Mouse (Mus musculus) testis, adult 2 months (tissue): Measurements from ENCODE around the gene Eno1. TPM values are rescaled to one million over a fixed set of nuclear protein-coding genes. Genes with fewer than 3 reads are reported as not detected.

Experiments
- H3K27ac ChIP-seq: fragments of 200-500 bp; 2 replicates; pipeline ENCODE4 v1.5.1; 2012; ENCODE audit warnings: low read depth, low read length; ENCODE audit not compliant: control insufficient read depth, insufficient read depth
- H3K27me3 ChIP-seq: fragments of 200-500 bp; 2 replicates; pipeline ENCODE4 v1.6.1; 2012; ENCODE audit warnings: mild to moderate bottlenecking, low read length, moderate library complexity; ENCODE audit not compliant: control insufficient read depth, insufficient read depth
- H3K36me3 ChIP-seq: fragments of 200-500 bp; 2 replicates; pipeline ENCODE4 v1.6.1; 2012; ENCODE audit warnings: mild to moderate bottlenecking, low read length; ENCODE audit not compliant: control insufficient read depth, insufficient read depth
- H3K4me1 ChIP-seq: fragments of 200-500 bp; 2 replicates; pipeline ENCODE4 v1.6.1; 2012; ENCODE audit warnings: low read length; ENCODE audit not compliant: control insufficient read depth, insufficient read depth
- H3K4me3 ChIP-seq: fragments of 200-500 bp; 2 replicates; pipeline ENCODE4 v1.5.1; 2012; ENCODE audit warnings: low read depth, mild to moderate bottlenecking, low read length, moderate library complexity, mixed read lengths; ENCODE audit not compliant: control insufficient read depth
- CTCF ChIP-seq: fragments of 200-500 bp; IDR thresholded peaks from 2 replicates; pipeline ENCODE4 v1.5.1; 2012; ENCODE audit warnings: low read depth, mild to moderate bottlenecking, inconsistent platforms, low read length, moderate library complexity; ENCODE audit not compliant: control insufficient read depth, insufficient read depth, insufficient replicate concordance
- POLR2A ChIP-seq: fragments of 200-500 bp; IDR thresholded peaks from 2 replicates; pipeline ENCODE4 v1.6.1; 2012; ENCODE audit warnings: low read depth, mild to moderate bottlenecking, inconsistent platforms, low read length, moderate library complexity; ENCODE audit not compliant: control insufficient read depth
- polyA plus RNA-seq: library from polyadenylated mRNA; depleted of rRNA; stranded (reverse); fragments of >200 nt; gene quantifications from 2 replicates; pipeline ENCODE4 v1.2.3, GENCODE M21; 2012

The Eno1 gene
- polyA plus RNA-seq, 1 experiment = 477 TPM

DNA sequence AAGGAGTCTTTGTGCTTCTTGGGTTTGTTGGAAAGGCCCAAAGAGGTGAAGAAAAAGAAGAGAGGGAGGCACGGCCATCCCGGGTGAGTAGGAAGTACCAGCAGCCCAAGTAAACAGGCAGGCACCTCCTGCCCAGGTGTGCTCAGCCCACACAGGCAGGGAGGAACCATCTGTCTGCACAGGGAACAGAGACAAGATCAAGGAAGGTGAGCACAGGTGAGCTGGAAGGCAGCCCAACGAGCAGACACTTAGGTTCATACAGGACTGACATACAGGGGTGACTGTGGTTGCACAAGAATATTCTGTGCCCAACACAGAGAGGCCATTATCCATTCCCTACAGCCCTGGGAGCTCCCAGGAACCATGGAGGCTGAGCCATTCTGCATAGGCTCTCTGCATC, 31.6 kb upstream of the Eno1 start:
- H3K27ac ChIP-seq = no peak overlapping the region

DNA sequence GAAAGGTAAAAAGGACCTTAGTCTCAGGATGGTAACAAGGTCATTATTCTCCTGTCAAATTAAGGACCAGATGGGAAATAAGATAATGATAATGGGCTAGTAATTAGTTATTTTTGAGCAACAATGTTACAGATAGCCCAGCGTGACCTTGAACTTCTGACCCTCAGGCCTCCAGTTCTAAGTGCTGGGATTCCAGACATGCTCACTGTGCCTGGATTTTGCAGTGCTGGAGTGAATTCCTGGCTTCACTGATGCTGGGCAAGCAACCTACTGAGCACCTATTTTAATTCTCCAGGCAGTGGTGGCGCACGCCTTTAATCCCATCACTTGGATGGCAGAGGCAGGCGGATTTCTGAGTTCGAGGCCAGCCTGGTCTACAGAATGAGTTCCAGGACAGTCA, 26.8 kb upstream of the Eno1 start:
- TF ChIP-seq POLR2A (no peak), CTCF (no peak)
- H3K4me1 ChIP-seq = no peaks in the 10 kb centered on the region
- H3K27me3 ChIP-seq = no peaks in the 10 kb centered on the region
- H3K27ac ChIP-seq = no peak overlapping the region
- H3K36me3 ChIP-seq = no peaks in the 10 kb centered on the region
- H3K4me3 ChIP-seq = no peak overlapping the region

More for the DNA sequence above, 31.6 kb upstream of the Eno1 start:
- no peaks in the 10 kb centered on the region for H3K36me3 ChIP-seq
- H3K4me1 ChIP-seq = no peaks in the 10 kb centered on the region
- no peaks in the 10 kb centered on the region for H3K27me3 ChIP-seq
- H3K4me3 ChIP-seq = no peak overlapping the region
- TF ChIP-seq CTCF = no peak
- no peak for TF ChIP-seq POLR2A

GRCm38 (mm10) chr4:150210306-150210705, 26.2 kb upstream of the Eno1 start:
- H3K27ac ChIP-seq = no peak overlapping the region
- TF ChIP-seq CTCF (no peak), POLR2A (no peak)

DNA sequence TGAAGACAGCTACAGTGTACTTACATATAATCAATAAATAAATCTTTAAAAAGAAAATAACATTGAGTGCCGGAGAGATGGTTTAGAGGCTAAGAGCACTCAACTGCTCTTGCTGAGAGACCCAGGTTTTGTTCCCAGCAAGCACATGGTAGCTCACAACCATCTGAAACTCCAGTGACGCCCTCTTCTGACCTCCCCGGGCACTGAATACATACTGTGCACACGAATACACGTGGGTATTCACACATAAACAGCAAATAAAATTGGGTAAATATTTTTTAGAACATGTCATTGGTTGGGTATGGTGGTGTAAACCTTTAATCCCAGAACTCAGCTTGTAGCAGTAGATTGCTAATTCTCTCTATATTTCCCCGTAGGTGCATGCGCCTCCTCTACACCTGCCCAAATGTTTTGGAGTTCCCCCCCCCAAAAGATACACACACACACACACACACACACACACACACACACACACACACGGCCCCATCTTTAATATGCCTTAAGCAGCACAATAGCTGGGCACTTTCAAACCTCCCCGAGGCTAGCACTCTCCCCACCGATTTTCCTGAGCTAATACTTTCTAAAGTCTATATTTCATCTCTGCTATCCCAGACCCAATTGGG, 24.5 kb upstream of the Eno1 start:
- TF ChIP-seq CTCF (no peak), POLR2A (no peak)
- Histone ChIP-seq H3K4me1 (no peaks in the 10 kb centered on the region), H3K4me3 (no peak overlapping the region), H3K27ac (no peak overlapping the region), H3K36me3 (no peaks in the 10 kb centered on the region), H3K27me3 (no peaks in the 10 kb centered on the region)

More at GRCm38 (mm10) chr4:150210306-150210705, 26.2 kb upstream of the Eno1 start:
- Histone ChIP-seq H3K36me3 (no peaks in the 10 kb centered on the region), H3K4me1 (no peaks in the 10 kb centered on the region), H3K4me3 (no peak overlapping the region), H3K27me3 (no peaks in the 10 kb centered on the region)

- H3K27me3 ChIP-seq = no peaks in the 10 kb centered on the region
- TF ChIP-seq CTCF (no peak), POLR2A (no peak)
- H3K4me1 ChIP-seq = no peaks in the 10 kb centered on the region
- H3K27ac ChIP-seq = no peak overlapping the region; the same call in 1 of the 2 replicates
- H3K4me3 ChIP-seq = no peak overlapping the region
- H3K36me3 ChIP-seq = no peaks in the 10 kb centered on the region
These were observed 24.0 kb upstream of the Eno1 start for GRCm38 (mm10) chr4:150212553-150212971.

DNA sequence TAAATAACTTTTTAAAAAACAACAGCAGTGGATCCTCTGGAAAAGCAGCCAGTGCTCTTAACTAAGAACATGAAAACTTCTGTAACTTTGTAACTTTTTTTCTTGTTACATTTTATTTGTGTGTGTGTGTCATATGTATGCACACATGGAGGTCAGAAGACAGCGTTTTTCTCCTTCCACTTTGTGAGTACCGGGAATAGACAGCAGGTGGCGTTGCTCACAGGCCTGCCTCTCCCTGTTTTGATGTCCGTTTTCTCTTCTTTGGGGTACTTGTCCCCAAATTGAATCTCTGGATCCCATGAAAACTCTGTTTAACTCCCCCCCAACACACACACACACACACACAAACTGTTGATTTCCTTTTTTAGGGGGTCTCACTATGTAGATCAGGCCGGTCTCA, 22.6 kb upstream of the Eno1 start:
- no peaks in the 10 kb centered on the region for H3K27me3 ChIP-seq
- H3K4me1 ChIP-seq = no peaks in the 10 kb centered on the region
- peak; percentile 29; the same call in 1 of the 2 replicates for TF ChIP-seq CTCF
- no peak for TF ChIP-seq POLR2A
- no peak overlapping the region for H3K27ac ChIP-seq
- no peak overlapping the region for H3K4me3 ChIP-seq
- H3K36me3 ChIP-seq = no peaks in the 10 kb centered on the region

DNA sequence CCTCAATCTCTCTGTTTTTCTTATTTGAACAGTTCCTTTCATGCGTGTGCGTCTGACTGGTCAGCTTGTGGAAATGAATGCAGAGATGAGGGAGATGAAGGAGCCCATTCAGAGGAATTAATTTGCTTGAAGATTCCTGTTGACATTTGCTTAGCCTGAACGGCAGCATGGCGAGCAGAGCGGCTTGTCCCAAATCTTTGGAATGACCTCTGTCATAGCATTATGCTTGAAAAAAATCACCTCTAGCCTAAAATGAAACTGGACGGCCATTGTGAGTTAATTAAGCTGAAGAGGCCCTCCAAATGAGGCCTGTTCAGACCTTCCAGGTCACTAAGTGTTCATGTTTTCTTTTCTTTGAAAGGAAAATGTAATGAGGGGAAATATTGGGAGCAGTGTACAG, 20.1 kb upstream of the Eno1 start:
- Histone ChIP-seq H3K27me3 (no peaks in the 10 kb centered on the region), H3K4me1 (no peaks in the 10 kb centered on the region), H3K36me3 (no peaks in the 10 kb centered on the region), H3K4me3 (no peak overlapping the region), H3K27ac (no peak overlapping the region)
- TF ChIP-seq CTCF = no peak
- TF ChIP-seq POLR2A = no peak

GRCm38 (mm10) chr4:150217042-150217554, 19.4 kb upstream of the Eno1 start:
- Histone ChIP-seq H3K4me1 (no peaks in the 10 kb centered on the region), H3K36me3 (no peaks in the 10 kb centered on the region), H3K4me3 (no peak overlapping the region), H3K27me3 (no peaks in the 10 kb centered on the region), H3K27ac (no peak overlapping the region)
- TF ChIP-seq POLR2A (no peak), CTCF (no peak)
